Mouse (Mus musculus) retina, postnatal 1 day (tissue): ENCODE results near the gene Sergef.

Experiments
- DNase-seq: peaks from one replicate; pipeline ENCODE4 v3.0.0-alpha.2; 2012

Gene Sergef

DNA sequence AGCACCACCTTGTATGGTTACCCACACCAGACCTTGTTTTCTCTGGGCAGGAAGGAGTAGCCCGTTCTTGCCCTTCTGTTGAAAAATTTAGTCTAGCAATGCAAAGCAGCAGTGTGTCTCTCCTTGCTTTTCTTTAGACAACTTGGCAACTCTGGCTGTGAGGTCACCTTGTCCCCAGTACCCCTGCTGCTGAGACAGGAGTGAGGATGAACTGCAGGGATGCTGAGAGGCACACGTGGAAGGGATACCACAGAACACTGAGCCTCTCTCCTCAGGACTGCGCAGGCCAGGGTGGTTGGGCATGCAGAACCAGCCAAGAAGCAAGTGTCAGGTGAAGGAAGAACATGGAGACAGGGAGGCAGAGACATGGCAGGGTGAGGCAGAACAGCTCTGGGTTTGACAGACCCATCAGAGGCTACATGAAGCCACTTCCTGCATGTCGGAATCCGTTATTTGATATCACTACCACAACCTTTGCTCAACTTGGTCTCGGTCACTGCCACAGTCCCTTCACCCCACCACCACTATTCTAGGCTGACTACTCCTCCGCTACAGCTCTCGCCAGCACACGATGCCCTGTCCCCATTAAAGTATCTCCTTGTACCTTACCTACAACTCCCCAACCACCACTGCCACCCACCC is 103.0 kb downstream of the Sergef start:
- DNase-seq = no peak

GRCm38 (mm10) chr7:46535429-46535799 is 104.2 kb downstream of the Sergef start:
- peak; percentile 76 for DNase-seq

DNA sequence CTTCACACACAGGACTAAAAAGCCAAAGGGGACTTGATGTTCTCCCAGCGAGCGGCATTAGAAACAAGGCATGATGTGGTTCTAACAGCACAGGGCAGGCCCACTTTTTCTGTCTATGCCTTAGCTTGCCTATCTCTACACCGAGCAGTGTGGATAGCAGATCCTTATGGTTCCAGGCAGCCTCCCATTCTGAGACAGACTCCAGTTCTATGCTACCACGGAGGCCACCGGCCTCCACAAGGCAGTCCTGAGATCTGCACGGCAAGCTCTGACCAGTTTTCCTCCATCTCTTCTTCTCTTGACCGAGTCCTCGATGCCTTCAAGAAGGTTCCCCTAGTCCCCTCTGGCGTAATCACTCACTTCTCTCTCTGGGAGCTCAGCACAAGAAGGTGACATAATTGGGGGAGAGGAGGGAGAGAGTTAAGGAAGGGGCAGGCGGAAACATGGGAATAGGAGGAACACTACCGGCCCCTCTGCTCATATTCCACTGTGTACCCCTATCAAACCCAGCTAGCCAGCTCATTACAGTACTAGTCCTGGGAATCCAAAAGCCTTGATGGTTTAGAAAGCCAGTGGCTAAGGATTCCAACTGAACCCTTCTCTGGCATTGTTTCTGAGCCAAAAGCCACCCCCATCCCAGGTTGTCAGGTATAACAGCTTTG is 104.7 kb downstream of the Sergef start:
- no peak for DNase-seq

DNA sequence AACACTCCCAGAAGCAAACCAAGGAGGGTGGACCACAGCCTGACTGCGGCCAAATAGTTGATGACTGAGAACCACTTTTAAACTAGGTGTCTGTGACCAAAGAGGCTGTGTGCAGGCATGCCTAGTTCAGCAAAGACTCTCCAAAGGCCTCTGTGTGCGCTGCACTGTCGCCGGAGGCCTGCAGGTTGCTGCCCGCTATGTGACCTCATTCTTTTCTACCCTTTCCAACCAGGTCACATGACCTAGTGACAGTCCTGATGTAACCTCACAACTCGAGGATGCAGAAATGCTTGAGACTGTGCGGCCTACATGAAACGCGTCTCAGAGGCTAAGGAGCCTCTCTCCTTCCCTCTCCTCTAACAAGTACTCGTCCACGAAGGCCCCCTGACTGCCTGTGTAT is 106.1 kb downstream of the Sergef start:
- peak; percentile 67 for DNase-seq

GRCm38 (mm10) chr7:46531345-46531744 is 108.3 kb downstream of the Sergef start:
- DNase-seq = no peak

- no peak for DNase-seq
These were observed 109.7 kb downstream of the Sergef start for GRCm38 (mm10) chr7:46529930-46530329.

- no peak for DNase-seq
These were observed 110.3 kb downstream of the Sergef start for GRCm38 (mm10) chr7:46529259-46529658.

DNA sequence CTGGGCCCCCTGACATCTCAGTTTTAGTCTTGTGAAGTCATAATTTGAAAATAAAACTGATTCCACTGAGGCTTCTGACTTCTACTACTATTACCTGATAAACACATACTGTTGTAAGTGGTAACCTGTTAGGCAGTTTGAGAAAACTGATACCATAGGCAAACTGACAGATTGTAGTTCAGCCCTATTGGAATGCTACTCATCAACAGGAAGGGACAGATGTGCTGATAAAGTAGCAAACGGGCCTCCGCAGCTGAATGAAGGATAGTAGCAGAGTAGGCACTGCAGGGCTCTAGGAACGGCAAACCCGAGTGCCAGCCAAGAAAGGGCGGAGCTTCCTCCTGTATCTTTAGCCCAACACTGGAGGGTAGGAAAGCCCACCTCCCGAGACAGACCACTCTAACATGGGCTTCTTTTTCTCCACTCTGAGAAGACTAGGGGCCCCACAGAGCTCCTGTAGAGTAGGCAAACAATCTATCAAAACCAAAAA is 112.9 kb downstream of the Sergef start:
- DNase-seq = no peak

- DNase-seq = no peak
These were observed 116.4 kb downstream of the Sergef start for GRCm38 (mm10) chr7:46523215-46523614.

DNA sequence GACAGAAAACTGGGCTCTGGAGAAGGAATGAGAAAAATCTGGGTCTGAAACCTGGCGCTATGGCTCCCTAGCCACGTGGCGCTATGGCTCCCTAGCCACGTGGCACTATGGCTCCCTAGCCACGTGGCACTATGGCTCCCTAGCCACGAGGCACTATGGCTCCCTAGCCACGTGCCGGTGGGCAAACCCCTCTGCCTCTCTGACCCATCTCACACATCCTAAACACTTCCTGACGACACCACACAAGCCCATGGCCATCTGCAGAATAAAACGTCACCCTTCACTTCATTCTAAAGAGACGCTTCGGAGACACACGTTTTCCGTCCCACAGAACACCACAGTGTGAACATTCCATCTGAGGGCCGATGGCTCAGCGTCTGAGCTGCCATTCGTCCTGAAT is 117.8 kb downstream of the Sergef start:
- DNase-seq = no peak

GRCm38 (mm10) chr7:46519148-46519547 is 120.5 kb downstream of the Sergef start:
- no peak for DNase-seq

DNA sequence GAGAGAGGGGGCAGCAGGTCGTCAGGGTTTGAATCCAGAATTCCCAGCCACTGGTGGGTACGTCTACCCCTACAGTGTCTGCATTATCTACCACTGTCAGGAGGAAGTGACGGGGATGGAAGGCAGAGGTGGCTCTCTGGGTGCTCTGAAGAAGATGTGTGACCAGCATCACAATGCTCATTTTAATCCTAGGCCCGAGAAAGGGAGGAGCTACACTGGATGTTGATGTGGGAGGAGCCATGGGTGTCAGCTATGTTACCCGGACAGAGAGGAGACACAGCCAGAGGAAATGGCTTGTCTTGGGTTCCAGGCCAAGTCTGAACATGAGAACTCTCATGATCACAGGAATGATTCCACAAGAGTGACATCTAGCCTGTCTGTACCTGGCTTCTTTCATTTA is 122.4 kb downstream of the Sergef start:
- no peak for DNase-seq

GRCm38 (mm10) chr7:46515960-46516359 is 123.6 kb downstream of the Sergef start:
- DNase-seq = no peak

GRCm38 (mm10) chr7:46514981-46515380 is 124.6 kb downstream of the Sergef start:
- DNase-seq = no peak

GRCm38 (mm10) chr7:46513562-46513961 is 126.0 kb downstream of the Sergef start:
- DNase-seq = peak; percentile 32

GRCm38 (mm10) chr7:46512792-46513191 is 126.8 kb downstream of the Sergef start:
- no peak for DNase-seq

DNA sequence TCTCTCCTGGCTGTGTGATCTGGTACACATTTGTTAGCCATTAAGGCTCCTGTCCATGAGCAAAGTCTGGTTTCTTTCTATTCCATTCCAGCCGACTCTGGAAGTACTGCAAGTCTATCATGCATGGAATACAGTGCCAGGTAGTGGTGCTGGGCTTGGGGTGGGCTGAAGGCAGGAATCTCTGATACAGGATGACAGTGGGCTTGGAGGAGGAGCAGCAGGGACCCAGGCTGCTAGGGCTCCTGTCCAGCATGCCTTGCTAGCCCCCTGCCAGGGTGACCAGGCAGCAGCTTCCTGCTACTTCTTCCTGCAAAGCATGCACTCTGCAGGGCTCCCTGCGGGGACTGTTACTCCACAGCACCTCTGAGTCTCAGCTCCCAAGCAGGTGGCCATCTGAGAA is 128.8 kb downstream of the Sergef start:
- DNase-seq = no peak

- DNase-seq = peak; percentile 74
These were observed 130.0 kb downstream of the Sergef start for GRCm38 (mm10) chr7:46509391-46510310.

GRCm38 (mm10) chr7:46508590-46509318 is 130.9 kb downstream of the Sergef start:
- DNase-seq = no peak

- DNase-seq = no peak
These were observed 135.4 kb downstream of the Sergef start for GRCm38 (mm10) chr7:46504157-46504556.

- no peak for DNase-seq
These were observed 137.0 kb downstream of the Sergef start for GRCm38 (mm10) chr7:46502650-46503049.

DNA sequence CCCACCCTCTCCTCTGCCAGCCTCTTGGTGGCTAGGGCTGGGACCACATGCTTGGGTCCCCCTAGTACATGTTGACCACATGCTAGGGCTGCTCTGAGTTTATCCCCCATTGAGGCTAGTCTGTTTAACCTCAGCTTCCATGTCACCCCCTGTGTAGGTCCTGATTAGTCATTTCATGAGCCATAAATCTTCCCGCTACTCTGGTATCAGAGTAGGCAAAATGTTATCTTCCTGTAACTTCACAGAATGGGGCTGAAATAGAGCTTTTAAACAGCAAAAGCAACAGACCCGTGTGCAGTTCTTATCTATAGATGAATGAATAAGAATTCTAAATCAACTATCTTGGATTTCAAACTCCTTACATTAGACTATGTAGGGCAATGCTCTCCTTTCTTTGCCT is 138.1 kb downstream of the Sergef start:
- no peak for DNase-seq

DNA sequence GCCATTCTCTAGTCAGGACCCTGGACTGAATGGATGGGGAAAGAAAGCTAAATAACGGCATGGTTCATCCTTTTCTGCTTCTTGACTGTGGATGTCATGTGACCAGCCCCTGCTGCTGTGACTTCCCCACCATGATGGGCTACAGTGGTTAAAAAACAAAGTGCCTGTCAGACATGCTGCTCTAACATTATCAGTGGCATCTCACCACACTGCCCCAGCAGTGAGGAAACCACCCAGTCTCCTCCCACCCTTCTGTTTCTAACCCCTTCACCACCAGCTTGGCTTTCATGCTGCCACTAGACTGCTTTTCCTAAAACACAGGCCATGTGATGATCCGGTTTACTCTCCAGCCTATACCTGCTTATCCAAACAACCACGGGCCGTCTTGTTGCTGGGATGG is 140.0 kb downstream of the Sergef start:
- no peak for DNase-seq
